Mouse (Mus musculus) kidney, postnatal 25 days (tissue): ENCODE measurements around the gene Pigx.

Experiments
- DNase-seq, 2 experiments: peaks; one replicate each; pipeline ENCODE4 v3.0.0; 2021; ENCODE audit warnings: mixed read lengths in 2 of 2

Gene Pigx

DNA sequence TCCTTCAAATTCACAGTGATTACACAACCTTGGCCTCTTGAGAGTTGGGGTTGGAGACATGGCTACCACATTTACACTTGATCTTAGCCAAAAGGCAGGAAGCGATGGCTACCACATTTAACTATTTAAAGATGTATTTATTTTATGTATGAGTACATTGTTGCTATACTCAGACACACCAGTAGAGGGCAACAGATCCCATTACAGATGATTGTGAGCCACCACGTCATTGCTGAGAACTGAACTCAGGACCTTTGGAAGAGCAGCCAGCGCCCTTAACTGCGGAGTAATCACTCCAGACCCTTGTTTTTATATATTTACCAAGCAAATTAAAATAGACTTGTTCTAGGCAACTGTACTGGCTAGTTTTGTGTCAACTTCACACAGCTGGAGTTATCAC, 57.2 kb downstream of the Pigx start:
- no peak for DNase-seq
